Mouse (Mus musculus) midbrain, embryonic 12.5 days (tissue): ENCODE measurements around the gene Snx20. TPM values are rescaled to one million over a fixed set of nuclear protein-coding genes. Genes with fewer than 3 reads are reported as not detected.
"Not testable (repeated sequence)": the region's sequence is repeated elsewhere in the genome, so short reads cannot be mapped to it uniquely, and the experiment has no call there.

Source experiments
- ATAC-seq: fragments of 200-750 bp; cut with Nextera tagmentation; 2 replicates; pipeline ENCODE4 v1.8.0; 2017; ENCODE audit warnings: low read depth, moderate TSS enrichment, moderate library complexity; ENCODE audit not compliant: low FRiP score
- H3K27ac ChIP-seq: fragments of 300-500 bp; sonication (generic); replicated peaks from 2 replicates; pipeline ENCODE4 v1.5.1; 2016; ENCODE audit warnings: mild to moderate bottlenecking
- H3K27me3 ChIP-seq: fragments of 300-500 bp; sonication (generic); 2 replicates; pipeline ENCODE4 v1.6.1; 2016; ENCODE audit warnings: mild to moderate bottlenecking
- H3K36me3 ChIP-seq: fragments of 300-500 bp; sonication (generic); 2 replicates; pipeline ENCODE4 v1.6.1; 2016
- H3K4me1 ChIP-seq: fragments of 300-500 bp; sonication (generic); 2 replicates; pipeline ENCODE4 v1.6.1; 2016
- H3K4me2 ChIP-seq: fragments of 300-500 bp; sonication (generic); replicated peaks from 2 replicates; pipeline ENCODE4 v1.6.1; 2016; ENCODE audit warnings: mild to moderate bottlenecking, moderate library complexity
- H3K4me3 ChIP-seq: fragments of 300-500 bp; sonication (generic); 2 replicates; pipeline ENCODE4 v1.5.1; 2016; ENCODE audit warnings: mild to moderate bottlenecking
- H3K9ac ChIP-seq: fragments of 300-500 bp; sonication (generic); replicated peaks from 2 replicates; pipeline ENCODE4 v1.6.1; 2016; ENCODE audit warnings: mild to moderate bottlenecking, moderate library complexity
- H3K9me3 ChIP-seq: fragments of 300-500 bp; sonication (generic); 2 replicates; pipeline ENCODE4 v1.6.1; 2016; ENCODE audit warnings: mild to moderate bottlenecking
- WGBS: fragments of 180-500 bp; shearing (Covaris S2); methylation state at CpG from one replicate; pipeline ENCODE4 v1.1.7; 2016; 5-methylcytosine and 5-hydroxymethylcytosine counted together
- polyA plus RNA-seq: library from polyadenylated mRNA; unstranded; fragments of >200 nt; fragmentation: Nextera tagmentation; extraction: Ambion mirVana; gene quantifications from 2 replicates; pipeline ENCODE4 v1.2.1, GENCODE M21; 2016

Gene Snx20
- polyA plus RNA-seq, 1 experiment from 2014 or later: 1.3 TPM

- Histone ChIP-seq H3K4me3 (no peak overlapping the region), H3K9me3 (no peaks in the 10 kb centered on the region), H3K9ac (no peak overlapping the region), H3K27ac (no peak overlapping the region), H3K36me3 (no peaks in the 10 kb centered on the region), H3K27me3 (no peaks in the 10 kb centered on the region), H3K4me2 (no peak overlapping the region), H3K4me1 (peaks cover 18% of the 10 kb centered on the region)
- 91% methylated on average over 19 of the region's 19 CpGs for WGBS
- no peak for ATAC-seq
These were observed 29.0 kb upstream of the Snx20 start for GRCm38 (mm10) chr8:88664947-88665346.

- no peak overlapping the region for H3K4me3 ChIP-seq
- no peaks in the 10 kb centered on the region for H3K27me3 ChIP-seq
- no peaks in the 10 kb centered on the region for H3K36me3 ChIP-seq
- H3K4me2 ChIP-seq: no peak overlapping the region
- peaks cover 17% of the 10 kb centered on the region for H3K4me1 ChIP-seq
- H3K9me3 ChIP-seq: no peaks in the 10 kb centered on the region
- no peak overlapping the region for H3K27ac ChIP-seq
- H3K9ac ChIP-seq: no peak overlapping the region
- WGBS: 79% methylated on average over 16 of the region's 16 CpGs
- no peak for ATAC-seq
These were observed 28.2 kb upstream of the Snx20 start for GRCm38 (mm10) chr8:88664121-88664520.

GRCm38 (mm10) chr8:88662401-88662821 is 26.5 kb upstream of the Snx20 start:
- Histone ChIP-seq H3K27ac (no peak overlapping the region), H3K27me3 (no peaks in the 10 kb centered on the region), H3K4me1 (peaks cover 3% of the 10 kb centered on the region; the same call in 1 of the 2 replicates), H3K9ac (no peak overlapping the region), H3K4me2 (no peak overlapping the region), H3K9me3 (no peaks in the 10 kb centered on the region), H3K4me3 (no peak overlapping the region), H3K36me3 (no peaks in the 10 kb centered on the region)
- no peak for ATAC-seq
- 75% methylated on average over 6 of the region's 6 CpGs for WGBS

- H3K27me3 ChIP-seq: no peaks in the 10 kb centered on the region
- no peaks in the 10 kb centered on the region for H3K9me3 ChIP-seq
- ATAC-seq: no peak
- H3K36me3 ChIP-seq: no peaks in the 10 kb centered on the region
- no peak overlapping the region for H3K4me3 ChIP-seq
- no peak overlapping the region for H3K4me2 ChIP-seq
- peaks cover 2% of the 10 kb centered on the region; the same call in 1 of the 2 replicates for H3K4me1 ChIP-seq
- WGBS: 95% methylated on average over 3 of the region's 3 CpGs
- no peak overlapping the region for H3K27ac ChIP-seq
- no peak overlapping the region for H3K9ac ChIP-seq
These were observed 23.9 kb upstream of the Snx20 start for GRCm38 (mm10) chr8:88659873-88660272.

GRCm38 (mm10) chr8:88655334-88655733 is 19.4 kb upstream of the Snx20 start:
- ATAC-seq: no peak
- H3K27ac ChIP-seq: no peak overlapping the region
- no peaks in the 10 kb centered on the region for H3K9me3 ChIP-seq
- no peaks in the 10 kb centered on the region for H3K4me1 ChIP-seq
- no peak overlapping the region for H3K9ac ChIP-seq
- H3K27me3 ChIP-seq: no peaks in the 10 kb centered on the region
- H3K36me3 ChIP-seq: no peaks in the 10 kb centered on the region
- no peak overlapping the region for H3K4me3 ChIP-seq
- H3K4me2 ChIP-seq: no peak overlapping the region

- not testable (repeated sequence) for H3K9me3 ChIP-seq, H3K9ac ChIP-seq, H3K4me1 ChIP-seq, ATAC-seq, H3K27ac ChIP-seq, H3K36me3 ChIP-seq, H3K4me2 ChIP-seq, H3K4me3 ChIP-seq
- 76% methylated on average over 4 of the region's 4 CpGs for WGBS
- H3K27me3 ChIP-seq: peaks cover 21% of the 10 kb centered on the region
These were observed 15.2 kb upstream of the Snx20 start for GRCm38 (mm10) chr8:88651122-88651521.

GRCm38 (mm10) chr8:88650016-88650708 is 14.2 kb upstream of the Snx20 start:
- Histone ChIP-seq H3K9ac (no peak overlapping the region), H3K4me2 (no peak overlapping the region), H3K4me3 (no peak overlapping the region), H3K9me3 (no peaks in the 10 kb centered on the region), H3K36me3 (no peaks in the 10 kb centered on the region), H3K4me1 (peaks cover 6% of the 10 kb centered on the region), H3K27me3 (peaks cover 21% of the 10 kb centered on the region), H3K27ac (no peak overlapping the region)
- 83% methylated on average over 6 of the region's 6 CpGs for WGBS
- no peak for ATAC-seq

GRCm38 (mm10) chr8:88648322-88648721 is 12.4 kb upstream of the Snx20 start:
- H3K27ac ChIP-seq: no peak overlapping the region
- no peak overlapping the region for H3K4me2 ChIP-seq
- H3K9ac ChIP-seq: no peak overlapping the region
- H3K4me3 ChIP-seq: no peak overlapping the region
- no peaks in the 10 kb centered on the region for H3K9me3 ChIP-seq
- no peak for ATAC-seq
- H3K36me3 ChIP-seq: no peaks in the 10 kb centered on the region
- H3K4me1 ChIP-seq: peaks cover 6% of the 10 kb centered on the region
- H3K27me3 ChIP-seq: peaks cover 21% of the 10 kb centered on the region

GRCm38 (mm10) chr8:88646837-88647778 is 11.2 kb upstream of the Snx20 start, which contains the start of gene Nod2:
Gene Nod2 (plus strand): TSS chr8:88647315.
- Histone ChIP-seq H3K4me3 (peak within 1 kb of the TSS; percentile 38), H3K9me3 (no peaks in the 10 kb centered on the region), H3K9ac (peak within 1 kb of the TSS; percentile 57), H3K36me3 (no peaks in the 10 kb centered on the region), H3K27me3 (peaks cover 21% of the 10 kb centered on the region), H3K4me2 (peak within 1 kb of the TSS; percentile 66), H3K27ac (no peak within 1 kb of the TSS), H3K4me1 (peaks cover 6% of the 10 kb centered on the region)
- no peak for ATAC-seq
- WGBS: 11% methylated on average over 33 of the region's 33 CpGs

- ATAC-seq: no peak
- Histone ChIP-seq H3K36me3 (no peaks in the 10 kb centered on the region), H3K4me1 (peaks cover 6% of the 10 kb centered on the region)
These were observed 7.0 kb upstream of the Snx20 start for GRCm38 (mm10) chr8:88642734-88643564.

GRCm38 (mm10) chr8:88638908-88639307 is 3.0 kb upstream of the Snx20 start:
- no peak overlapping the region for H3K9ac ChIP-seq
- no peak overlapping the region for H3K4me3 ChIP-seq
- H3K9me3 ChIP-seq: no peaks in the 10 kb centered on the region
- WGBS: 92% methylated on average over 3 of the region's 3 CpGs
- H3K36me3 ChIP-seq: no peaks in the 10 kb centered on the region
- no peak for ATAC-seq
- H3K27ac ChIP-seq: no peak overlapping the region
- peaks cover 4% of the 10 kb centered on the region; the same call in 1 of the 2 replicates for H3K4me1 ChIP-seq
- no peaks in the 10 kb centered on the region for H3K27me3 ChIP-seq
- H3K4me2 ChIP-seq: no peak overlapping the region

More at GRCm38 (mm10) chr8:88642734-88643564, 7.0 kb upstream of the Snx20 start:
- 55% methylated on average over 5 of the region's 5 CpGs for WGBS
- Histone ChIP-seq H3K9me3 (no peaks in the 10 kb centered on the region), H3K4me3 (no peak overlapping the region), H3K27me3 (peaks cover 13% of the 10 kb centered on the region), H3K9ac (no peak overlapping the region), H3K27ac (no peak overlapping the region), H3K4me2 (no peak overlapping the region)
